Mouse (Mus musculus): ENCODE data around the gene Igfbp4. TPM values are rescaled to one million over a fixed set of nuclear protein-coding genes. Genes with fewer than 3 reads are reported as not detected.

Igfbp4 gene
- total and polyA plus RNA-seq, 3 experiments: 89.8 to 221 TPM; not detected in 1

GRCm38 (mm10) chr11:98998776-98999175 is 42.3 kb upstream of the Igfbp4 start:
- H3K9ac ChIP-seq (ENCODE audit: control insufficient read depth, low read depth, low read length, poor library complexity, severe bottlenecking): no peak overlapping the region
- H3K36me3 ChIP-seq (ENCODE audit: control insufficient read depth in 1 of 2, insufficient read depth in 2 of 2, low read length in 2 of 2): peaks cover 0 to 90% of the 10 kb centered on the region in 2 experiments; a peak in 2 of 4 replicates
- TF ChIP-seq TCF12 (IDR thresholded peaks at IDR 0.05; ENCODE audit: low read depth, low read length): no peak
- peak; percentile 40; the same call in 1 of the 2 replicates for TF ChIP-seq ZNF384 (IDR thresholded peaks at IDR 0.05; ENCODE audit: low read depth, low read length)
- peak in 1 of 3 experiments; percentile 2; a peak in 1 of 6 replicates for TF ChIP-seq CTCF (IDR thresholded peaks at IDR 0.05 in 2 of 3, conservative IDR thresholded peaks at IDR 0.05 in 1 of 3; ENCODE audit: control insufficient read depth in 1 of 3, insufficient read depth in 1 of 3, low read depth in 2 of 3, low read length in 3 of 3, poor library complexity in 1 of 3, severe bottlenecking in 1 of 3)
- TF ChIP-seq POLR2A (IDR thresholded peaks at IDR 0.05; ENCODE audit: control insufficient read depth in 1 of 2, insufficient read depth in 1 of 2, low read depth in 1 of 2, low read length in 2 of 2, poor library complexity in 1 of 2): 0 out of 4 replicates have a peak, but pooled peaks of 1 of the 2 experiments have one; percentile 15
- H3K9me3 ChIP-seq (replicated peaks; ENCODE audit: insufficient read depth, low read length): no peaks in the 10 kb centered on the region
- peak; percentile 8 for DNase-seq (ENCODE audit: low read depth, low spot score)
- no peak overlapping the region for H3K27ac ChIP-seq (ENCODE audit: control insufficient read depth, low read depth, low read length)
- no peaks in the 10 kb centered on the region for H3K27me3 ChIP-seq (ENCODE audit: control insufficient read depth in 1 of 2, insufficient read depth in 2 of 2, low read length in 2 of 2)
- H3K4me3 ChIP-seq (ENCODE audit: control insufficient read depth in 1 of 2, insufficient read depth in 1 of 2, low read depth in 2 of 2, low read length in 2 of 2): no peak overlapping the region
- no peaks in the 10 kb centered on the region for H3K79me2 ChIP-seq (ENCODE audit: control insufficient read depth, insufficient read depth, low read length, poor library complexity)
- H3K4me1 ChIP-seq (ENCODE audit: control insufficient read depth in 1 of 2, insufficient read depth in 2 of 2, low read length in 2 of 2): no peaks in the 10 kb centered on the region

GRCm38 (mm10) chr11:98999243-98999642 is 41.8 kb upstream of the Igfbp4 start:
- DNase-seq (ENCODE audit: low read depth, low spot score): peak; percentile 8
- Histone ChIP-seq H3K27me3 (ENCODE audit: control insufficient read depth in 1 of 2, insufficient read depth in 2 of 2, low read length in 2 of 2) (no peaks in the 10 kb centered on the region), H3K36me3 (ENCODE audit: control insufficient read depth in 1 of 2, insufficient read depth in 2 of 2, low read length in 2 of 2) (peaks cover 0 to 90% of the 10 kb centered on the region in 2 experiments; a peak in 2 of 4 replicates), H3K9ac (ENCODE audit: control insufficient read depth, low read depth, low read length, poor library complexity, severe bottlenecking) (no peak overlapping the region), H3K4me1 (ENCODE audit: control insufficient read depth in 1 of 2, insufficient read depth in 2 of 2, low read length in 2 of 2) (no peaks in the 10 kb centered on the region), H3K79me2 (ENCODE audit: control insufficient read depth, insufficient read depth, low read length, poor library complexity) (no peaks in the 10 kb centered on the region), H3K27ac (ENCODE audit: control insufficient read depth, low read depth, low read length) (no peak overlapping the region), H3K4me3 (ENCODE audit: control insufficient read depth in 1 of 2, insufficient read depth in 1 of 2, low read depth in 2 of 2, low read length in 2 of 2) (no peak overlapping the region), H3K9me3 (replicated peaks; ENCODE audit: insufficient read depth, low read length) (no peaks in the 10 kb centered on the region)
- TF ChIP-seq RCOR1 (IDR thresholded peaks at IDR 0.05; ENCODE audit: low read depth, low read length) (no peak), ZMIZ1 (IDR thresholded peaks at IDR 0.05; ENCODE audit: low read depth, low read length) (0 out of 2 replicates have a peak, but pooled peaks have one; percentile 12)

- peaks cover 0 to 5% of the 10 kb centered on the region in 2 experiments; a peak in 2 of 4 replicates for H3K4me1 ChIP-seq (ENCODE audit: control insufficient read depth in 1 of 2, insufficient read depth in 2 of 2, low read length in 2 of 2)
These were observed 34.3 kb upstream of the Igfbp4 start for GRCm38 (mm10) chr11:99006788-99007187.

GRCm38 (mm10) chr11:99010124-99010523 is 30.9 kb upstream of the Igfbp4 start:
- Histone ChIP-seq H3K9ac (ENCODE audit: control insufficient read depth, low read depth, low read length, poor library complexity, severe bottlenecking) (no peak overlapping the region), H3K4me1 (ENCODE audit: control insufficient read depth in 1 of 2, insufficient read depth in 2 of 2, low read length in 2 of 2) (peaks cover 2 to 7% of the 10 kb centered on the region in 2 experiments; a peak in 2 of 4 replicates), H3K36me3 (ENCODE audit: control insufficient read depth in 1 of 2, insufficient read depth in 2 of 2, low read length in 2 of 2) (peaks cover 50 to 88% of the 10 kb centered on the region in 2 experiments), H3K27ac (ENCODE audit: control insufficient read depth, low read depth, low read length) (no peak overlapping the region), H3K4me3 (ENCODE audit: control insufficient read depth in 1 of 2, insufficient read depth in 1 of 2, low read depth in 2 of 2, low read length in 2 of 2) (no peak overlapping the region), H3K79me2 (ENCODE audit: control insufficient read depth, insufficient read depth, low read length, poor library complexity) (peaks cover 10% of the 10 kb centered on the region; the same call in 1 of the 2 replicates), H3K27me3 (ENCODE audit: control insufficient read depth in 1 of 2, insufficient read depth in 2 of 2, low read length in 2 of 2) (no peaks in the 10 kb centered on the region), H3K9me3 (replicated peaks; ENCODE audit: insufficient read depth, low read length) (no peaks in the 10 kb centered on the region)
- peak; percentile 54 for DNase-seq (ENCODE audit: low read depth, low spot score)
- TF ChIP-seq ZC3H11A (IDR thresholded peaks at IDR 0.05; ENCODE audit: low read depth, low read length) (no peak), GABPA (IDR thresholded peaks at IDR 0.05; ENCODE audit: low read depth, low read length) (no peak), KAT2A (conservative IDR thresholded peaks at IDR 0.05; ENCODE audit: low read depth, low read length) (no peak), MAX (IDR thresholded peaks at IDR 0.05; ENCODE audit: low read length) (no peak), CHD1 (IDR thresholded peaks at IDR 0.05; ENCODE audit: low read depth, low read length) (no peak), JUND (IDR thresholded peaks at IDR 0.05; ENCODE audit: low read depth, low read length) (peak; percentile 57; the same call in 1 of the 2 replicates), TCF12 (IDR thresholded peaks at IDR 0.05; ENCODE audit: low read depth, low read length) (peak; percentile 80), NRF1 (IDR thresholded peaks at IDR 0.05; ENCODE audit: insufficient read depth, low read depth, low read length, poor library complexity, severe bottlenecking) (no peak), UBTF (IDR thresholded peaks at IDR 0.05; ENCODE audit: borderline replicate concordance, insufficient read depth, low read depth, low read length) (no peak), POLR2AphosphoS2 (IDR thresholded peaks at IDR 0.05; ENCODE audit: low read length) (0 out of 2 replicates have a peak, but pooled peaks have one; percentile 7), NELFE (IDR thresholded peaks at IDR 0.05; ENCODE audit: low read depth, low read length) (no peak), RCOR1 (IDR thresholded peaks at IDR 0.05; ENCODE audit: low read depth, low read length) (peak; percentile 51; the same call in 1 of the 2 replicates), CHD2 (IDR thresholded peaks at IDR 0.05; ENCODE audit: low read length) (no peak), MYC (IDR thresholded peaks at IDR 0.05; ENCODE audit: low read depth, low read length) (no peak)

More at GRCm38 (mm10) chr11:99006788-99007187, 34.3 kb upstream of the Igfbp4 start:
- no peaks in the 10 kb centered on the region for H3K9me3 ChIP-seq (replicated peaks; ENCODE audit: insufficient read depth, low read length)
- no peaks in the 10 kb centered on the region for H3K27me3 ChIP-seq (ENCODE audit: control insufficient read depth in 1 of 2, insufficient read depth in 2 of 2, low read length in 2 of 2)
- H3K9ac ChIP-seq (ENCODE audit: control insufficient read depth, low read depth, low read length, poor library complexity, severe bottlenecking): no peak overlapping the region
- H3K27ac ChIP-seq (ENCODE audit: control insufficient read depth, low read depth, low read length): no peak overlapping the region
- TF ChIP-seq SMC3 (IDR thresholded peaks at IDR 0.05; ENCODE audit: low read depth, low read length) (no peak), USF1 (IDR thresholded peaks at IDR 0.05; ENCODE audit: low read depth, low read length) (no peak), POLR2A (IDR thresholded peaks at IDR 0.05; ENCODE audit: control insufficient read depth in 1 of 2, insufficient read depth in 1 of 2, low read depth in 1 of 2, low read length in 2 of 2, poor library complexity in 1 of 2) (0 out of 4 replicates have a peak, but pooled peaks of 1 of the 2 experiments have one; percentile 16)
- H3K79me2 ChIP-seq (ENCODE audit: control insufficient read depth, insufficient read depth, low read length, poor library complexity): peaks cover 1% of the 10 kb centered on the region; the same call in 1 of the 2 replicates
- no peak for DNase-seq (ENCODE audit: low read depth, low spot score)
- H3K36me3 ChIP-seq (ENCODE audit: control insufficient read depth in 1 of 2, insufficient read depth in 2 of 2, low read length in 2 of 2): peaks cover 22 to 89% of the 10 kb centered on the region in 2 experiments
- no peak overlapping the region for H3K4me3 ChIP-seq (ENCODE audit: control insufficient read depth in 1 of 2, insufficient read depth in 1 of 2, low read depth in 2 of 2, low read length in 2 of 2)
